Comparison of ENCODE assay signal across 20 mouse cellular contexts in genomic region chr1:59653243-59653911, GRCm38 (mm10). TPM values are rescaled to one million over a fixed set of nuclear protein-coding genes. Genes with fewer than 3 reads are reported as not detected.
DNase-seq lines count a peak whose midpoint lies in the region; ATAC-seq and TF ChIP-seq lines count a peak whose summit lies in the region.
"Had no signal": no experiment of that assay in that cellular context is flagged by ENCODE, and none has a peak within 500 bp of the region (broad histone marks: within the 10 kb centered on the region; RNA-seq: fewer than 3 reads in every experiment).

No protein-coding gene starts in this region.

- H3K79me2 ChIP-seq in MEL (ENCODE audit: control insufficient read depth, insufficient read depth, low read length, poor library complexity) = peaks cover 4% of the 10 kb centered on the region

- H3K36me3 ChIP-seq in MEL (ENCODE audit: control insufficient read depth in 1 of 2, insufficient read depth in 2 of 2, low read length in 2 of 2) = peaks cover 25 to 32% of the 10 kb centered on the region in 2 experiments

- peak; percentile 86 for ATAC-seq in granulocyte monocyte progenitor cell, adult 5-6 weeks (replicated peaks; ENCODE audit: poor library complexity, severe bottlenecking)
- ATAC-seq in megakaryocyte progenitor cell, adult 5-6 weeks (replicated peaks; ENCODE audit: poor library complexity) = peak; percentile 44; the same call in 1 of the 2 replicates
- ATAC-seq: activated CD4-positive, CD25-positive, alpha-beta regulatory T cell, adult 4 months; forebrain, embryonic 13.5 days; forebrain, embryonic 15.5 days; Patski had no signal

- H3K9ac ChIP-seq in MEL (ENCODE audit: control insufficient read depth, low read depth, low read length, poor library complexity, severe bottlenecking) = no peak overlapping the region
- H3K9ac ChIP-seq: embryonic facial prominence, embryonic 12.5 days; forebrain, embryonic 13.5 days; forebrain, embryonic 15.5 days had no signal

- H3K27me3 ChIP-seq in MEL (ENCODE audit: control insufficient read depth in 1 of 2, insufficient read depth in 2 of 2, low read length in 2 of 2) = no peaks in the 10 kb centered on the region
- H3K27me3 ChIP-seq: embryonic facial prominence, embryonic 12.5 days; forebrain, embryonic 13.5 days; forebrain, embryonic 15.5 days; Patski had no signal

- H3K4me1 ChIP-seq in MEL (ENCODE audit: control insufficient read depth in 1 of 2, insufficient read depth in 2 of 2, low read length in 2 of 2) = peaks cover 11 to 19% of the 10 kb centered on the region in 2 experiments
- H3K4me1 ChIP-seq: embryonic facial prominence, embryonic 10.5 days; embryonic facial prominence, embryonic 12.5 days; forebrain, embryonic 13.5 days; forebrain, embryonic 15.5 days had no signal

- peak overlapping the region; percentile 49 for H3K27ac ChIP-seq in MEL (ENCODE audit: control insufficient read depth, low read depth, low read length)
- H3K27ac ChIP-seq: embryonic facial prominence, embryonic 10.5 days; embryonic facial prominence, embryonic 12.5 days; forebrain, embryonic 13.5 days; forebrain, embryonic 15.5 days had no signal

- DNase-seq in MEL (ENCODE audit: low read depth, low spot score) = peak; percentile 73
- DNase-seq in kidney, adult 8-10 months = no peak
- no peak for DNase-seq in frontal cortex, postnatal 25 days (ENCODE audit: low spot score in 2 of 2)
- no peak for DNase-seq in right cerebral cortex, postnatal 14 days
- DNase-seq: adrenal gland, adult 8-10 months; adrenal gland, postnatal 14 days; adrenal gland, postnatal 36 days; cerebellum, adult 11-12 months; cerebellum, adult 2 months; cerebellum, adult 9-10 months; cerebellum, postnatal 10 days; cerebellum, postnatal 25 days had no signal

- no peak overlapping the region for H3K4me3 ChIP-seq in MEL (ENCODE audit: control insufficient read depth in 1 of 2, insufficient read depth in 1 of 2, low read depth in 2 of 2, low read length in 2 of 2)
- H3K4me3 ChIP-seq: embryonic facial prominence, embryonic 10.5 days; embryonic facial prominence, embryonic 12.5 days; forebrain, embryonic 13.5 days; forebrain, embryonic 15.5 days had no signal

- no peak for TF ChIP-seq RAD21 in MEL (IDR thresholded peaks at IDR 0.05; ENCODE audit: low read depth, low read length)

- TF ChIP-seq CTCF in MEL (IDR thresholded peaks at IDR 0.05 in 2 of 3, conservative IDR thresholded peaks at IDR 0.05 in 1 of 3; ENCODE audit: control insufficient read depth in 1 of 3, insufficient read depth in 1 of 3, low read depth in 2 of 3, low read length in 3 of 3, poor library complexity in 1 of 3, severe bottlenecking in 1 of 3) = no peak

- no peak for TF ChIP-seq POLR2A in MEL (IDR thresholded peaks at IDR 0.05; ENCODE audit: control insufficient read depth in 1 of 2, insufficient read depth in 1 of 2, low read depth in 1 of 2, low read length in 2 of 2, poor library complexity in 1 of 2)

- peak; percentile 87 to 91 for TF ChIP-seq EP300 in MEL (IDR thresholded peaks at IDR 0.05; ENCODE audit: low read depth in 1 of 2, low read length in 2 of 2)

- H3K9me3 ChIP-seq in MEL (replicated peaks; ENCODE audit: insufficient read depth, low read length) = no peaks in the 10 kb centered on the region
- H3K9me3 ChIP-seq: embryonic facial prominence, embryonic 10.5 days; embryonic facial prominence, embryonic 12.5 days; forebrain, embryonic 13.5 days; forebrain, embryonic 15.5 days had no signal

TF ChIP-seq in MEL, 35 proteins besides CTCF, POLR2A, EP300 and RAD21:
- no peak for TF ChIP-seq CHD2 (IDR thresholded peaks at IDR 0.05; ENCODE audit: low read length)
- 0 out of 2 replicates have a peak, but pooled peaks have one; percentile 3 for TF ChIP-seq HCFC1 (IDR thresholded peaks at IDR 0.05; ENCODE audit: low read depth, low read length)
- peak; percentile 55 for TF ChIP-seq SIN3A (IDR thresholded peaks at IDR 0.05; ENCODE audit: low read length)
- no peak for TF ChIP-seq JUND (IDR thresholded peaks at IDR 0.05; ENCODE audit: low read depth, low read length)
- no peak for TF ChIP-seq USF1 (IDR thresholded peaks at IDR 0.05; ENCODE audit: low read depth, low read length)
- peak; percentile 22; the same call in 1 of the 2 replicates for TF ChIP-seq NELFE (IDR thresholded peaks at IDR 0.05; ENCODE audit: low read depth, low read length)
- peak; percentile 50; the same call in 1 of the 2 replicates for TF ChIP-seq MYB (IDR thresholded peaks at IDR 0.05; ENCODE audit: low read depth, low read length)
- TF ChIP-seq ZKSCAN1 (IDR thresholded peaks at IDR 0.05; ENCODE audit: low read depth, low read length) = no peak
- no peak for TF ChIP-seq TBP (IDR thresholded peaks at IDR 0.05; ENCODE audit: low read depth, low read length)
- TF ChIP-seq NRF1 (IDR thresholded peaks at IDR 0.05; ENCODE audit: insufficient read depth, low read depth, low read length, poor library complexity, severe bottlenecking) = no peak
- 0 out of 2 replicates have a peak, but pooled peaks have one; percentile 43 for TF ChIP-seq MAZ (IDR thresholded peaks at IDR 0.05; ENCODE audit: low read depth, low read length)
- TF ChIP-seq TAL1 (IDR thresholded peaks at IDR 0.05; ENCODE audit: low read length) = no peak
- TF ChIP-seq SMC3 (IDR thresholded peaks at IDR 0.05; ENCODE audit: low read depth, low read length) = no peak
- peak; percentile 46; the same call in 1 of the 2 replicates for TF ChIP-seq MXI1 (IDR thresholded peaks at IDR 0.05; ENCODE audit: low read depth, low read length)
- no peak for TF ChIP-seq BHLHE40 (IDR thresholded peaks at IDR 0.05; ENCODE audit: borderline replicate concordance, low read depth, low read length)
- TF ChIP-seq ETS1 (IDR thresholded peaks at IDR 0.05; ENCODE audit: low read depth, low read length) = peak; percentile 61
- peak; percentile 74; the same call in 1 of the 2 replicates for TF ChIP-seq POLR2AphosphoS2 (IDR thresholded peaks at IDR 0.05; ENCODE audit: low read length)
- TF ChIP-seq GABPA (IDR thresholded peaks at IDR 0.05; ENCODE audit: low read depth, low read length) = no peak
- no peak for TF ChIP-seq CHD1 (IDR thresholded peaks at IDR 0.05; ENCODE audit: low read depth, low read length)
- TF ChIP-seq ELF1 (IDR thresholded peaks at IDR 0.05; ENCODE audit: low read depth, low read length) = peak; percentile 46; the same call in 1 of the 2 replicates
- peak; percentile 66 for TF ChIP-seq ZNF384 (IDR thresholded peaks at IDR 0.05; ENCODE audit: low read depth, low read length)
- peak; percentile 1; the same call in 1 of the 2 replicates for TF ChIP-seq RCOR1 (IDR thresholded peaks at IDR 0.05; ENCODE audit: low read depth, low read length)
- no peak for TF ChIP-seq MAFK (IDR thresholded peaks at IDR 0.05; ENCODE audit: borderline replicate concordance, low read depth, low read length)
- TF ChIP-seq POLR2AphosphoS5 (IDR thresholded peaks at IDR 0.05; ENCODE audit: borderline replicate concordance, low read depth, low read length) = no peak
- TF ChIP-seq UBTF (IDR thresholded peaks at IDR 0.05; ENCODE audit: borderline replicate concordance, insufficient read depth, low read depth, low read length) = no peak
- peak; percentile 63; the same call in 1 of the 2 replicates for TF ChIP-seq MEF2A (IDR thresholded peaks at IDR 0.05; ENCODE audit: extremely low read depth, insufficient replicate concordance, low read depth, low read length, poor library complexity, severe bottlenecking)
- TF ChIP-seq TCF12 (IDR thresholded peaks at IDR 0.05; ENCODE audit: low read depth, low read length) = peak; percentile 85
- TF ChIP-seq KAT2A (conservative IDR thresholded peaks at IDR 0.05; ENCODE audit: low read depth, low read length) = no peak
- no peak for TF ChIP-seq MAX (IDR thresholded peaks at IDR 0.05; ENCODE audit: low read length)
- TF ChIP-seq GATA1 (IDR thresholded peaks at IDR 0.05; ENCODE audit: low read depth, low read length) = peak; percentile 87
- no peak for TF ChIP-seq ZC3H11A (IDR thresholded peaks at IDR 0.05; ENCODE audit: low read depth, low read length)

RNA-seq across cellular contexts. Expression of gene Sumo1, which starts 17.3 kb away (rescaled TPM):
- total RNA-seq in MEL (2012; rRNA removed) = 129 and 143 TPM in 2 replicates
- polyA plus RNA-seq in MEL (2012; ENCODE audit: insufficient read depth in 1 of 2, insufficient read length in 2 of 2, low read depth in 1 of 2, low replicate concordance in 2 of 2, missing spikeins in 1 of 2) = 100 to 1,000 TPM in 1 of 2 experiments, not detected in 1; 131 TPM
- 216 and 240 TPM in 2 replicates for total RNA-seq in granulocyte monocyte progenitor cell, adult 5-6 weeks (2014; fragmentation: Nextera tagmentation)
- total RNA-seq in granulocyte monocyte progenitor cell, adult 5-6 weeks (2017) = 174 and 183 TPM in 2 replicates
- total RNA-seq in megakaryocyte progenitor cell, adult 5-6 weeks (2015) = 253 and 264 TPM in 2 replicates
- total RNA-seq in megakaryocyte progenitor cell, adult 5-6 weeks (2017) = 142 and 171 TPM in 2 replicates

RNA-seq across cellular contexts. Expression of gene Nop58, which starts 31.4 kb away (rescaled TPM):
- total RNA-seq in MEL (2012; rRNA removed) = 513 and 590 TPM in 2 replicates
- polyA plus RNA-seq in MEL (2012; ENCODE audit: insufficient read depth in 1 of 2, insufficient read length in 2 of 2, low read depth in 1 of 2, low replicate concordance in 2 of 2, missing spikeins in 1 of 2) = 1,000 to 10,000 TPM in 1 of 2 experiments, 100 to 1,000 TPM in 1; 474 to 1,828 TPM
- total RNA-seq in granulocyte monocyte progenitor cell, adult 5-6 weeks (2014; fragmentation: Nextera tagmentation) = 141 and 193 TPM in 2 replicates
- total RNA-seq in granulocyte monocyte progenitor cell, adult 5-6 weeks (2017) = 1,413 and 1,436 TPM in 2 replicates
- total RNA-seq in megakaryocyte progenitor cell, adult 5-6 weeks (2015) = 199 and 204 TPM in 2 replicates
- total RNA-seq in megakaryocyte progenitor cell, adult 5-6 weeks (2017) = 1,181 and 1,773 TPM in 2 replicates
